Mouse (Mus musculus) left cerebral cortex, adult 8-10 months (tissue): ENCODE data around the gene Fut11. TPM values are rescaled to one million over a fixed set of nuclear protein-coding genes. Genes with fewer than 3 reads are reported as not detected.

Experiments used
- DNase-seq, 2 experiments: peaks; one replicate each; pipeline ENCODE4 v3.0.0; 2022; ENCODE audit warnings: low spot score in 2 of 2
- microRNA-seq, 2 experiments: library from miRNA; unstranded; fragments of <30 nt; microRNA quantifications; one replicate each; pipeline ENCODE4 v1.2.0; 2022
- total RNA-seq, 4 experiments: library from RNA; stranded (reverse); gene quantifications; 2 replicates each; pipeline ENCODE4 v1.2.4; 2022

Gene Fut11
- total RNA-seq, 4 experiments from 2014 or later: 14.4 to 15.4 (median 15.1) TPM

DNA sequence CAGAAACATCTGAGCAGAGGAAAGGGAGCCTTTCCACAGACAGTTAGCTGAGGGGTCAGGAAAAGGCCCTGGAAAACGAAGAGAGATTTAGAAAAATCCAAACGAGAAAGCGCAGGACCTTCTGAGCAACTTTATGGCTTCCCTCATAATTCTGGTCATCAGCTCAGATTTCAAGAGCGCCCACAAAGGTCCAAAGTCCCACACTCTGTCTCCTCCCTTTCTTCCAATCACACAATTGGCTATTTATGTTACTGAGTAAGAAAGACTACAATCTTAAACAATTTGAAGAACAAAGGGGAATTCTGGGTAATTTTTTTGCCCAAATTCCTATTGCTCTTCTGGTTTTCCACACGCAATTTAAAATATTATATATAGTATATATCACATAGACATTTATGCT, 55.7 kb downstream of the Fut11 start:
- DNase-seq: no peak

Small RNA genes within 50 kb of the gene (microRNA-seq; reads per million reads assigned to microRNA genes)
- 0.42 to 0.66 reads per million in 2 experiments for gene Mir6946

Other genes starting within 250 kb of the Fut11 start
- gene Cfap70, start 242.7 kb upstream of the Fut11 start, total RNA-seq: 1 to 10 TPM; 3.1 to 4.1 (median 3.5) TPM
- 10 to 100 TPM; 70.2 to 86.3 (median 74.8) TPM for gene Anxa7, start 214.8 kb upstream of the Fut11 start, total RNA-seq
- 1 to 10 TPM in 2 of 4 experiments, under 1 TPM in 2; 0.59 to 1.8 (median 0.89) TPM for gene Mss51, start 198.1 kb upstream of the Fut11 start, total RNA-seq
- gene Ppp3cb, start 148.4 kb upstream of the Fut11 start, total RNA-seq: 100 to 1,000 TPM; 244 to 282 (median 264) TPM
- gene Usp54, start 53.9 kb upstream of the Fut11 start, total RNA-seq: 10 to 100 TPM; 52.2 to 58.6 (median 54.9) TPM
- 1 to 10 TPM in 2 of 4 experiments, under 1 TPM in 1, not detected in 1; 0.27 to 1.2 (median 1.1) TPM for gene Myoz1, start 38.4 kb upstream of the Fut11 start, total RNA-seq
- gene Synpo2l, start 26.6 kb upstream of the Fut11 start, total RNA-seq: under 1 TPM; 0.23 to 0.57 (median 0.47) TPM
- 100 to 1,000 TPM in 1 of 4 experiments, 10 to 100 TPM in 3; 87.9 to 102 (median 99.5) TPM for gene Sec24c, start 20.7 kb upstream of the Fut11 start, total RNA-seq
- gene Chchd1, start 8.0 kb downstream of the Fut11 start, total RNA-seq: 10 to 100 TPM; 44.0 to 50.6 (median 49.5) TPM
- gene Zswim8, start 12.6 kb downstream of the Fut11 start, total RNA-seq: 100 to 1,000 TPM; 149 to 168 (median 158) TPM
- 10 to 100 TPM; 17.3 to 22.4 (median 20.1) TPM for gene Ndst2, start 39.6 kb downstream of the Fut11 start, total RNA-seq
- gene Camk2g, start 99.1 kb downstream of the Fut11 start, total RNA-seq: 100 to 1,000 TPM; 341 to 406 (median 386) TPM
- 10 to 100 TPM in 2 of 4 experiments, 1 to 10 TPM in 2; 6.6 to 19.8 (median 10.3) TPM for gene Plau, start 141.7 kb downstream of the Fut11 start, total RNA-seq
- gene Vcl, start 234.4 kb downstream of the Fut11 start, total RNA-seq: 10 to 100 TPM; 21.1 to 23.8 (median 22.5) TPM